Mouse (Mus musculus) retina, postnatal 7 days (tissue): ENCODE results near the gene Me3.
"Not testable (repeated sequence)": the region's sequence is repeated elsewhere in the genome, so short reads cannot be mapped to it uniquely, and the experiment has no call there.

ENCODE experiments used
- DNase-seq: peaks from one replicate; pipeline ENCODE4 v3.0.0-alpha.2; 2012; ENCODE audit warnings: low read depth, low spot score

Gene Me3

GRCm38 (mm10) chr7:89730514-89730913 is 98.3 kb downstream of the Me3 start:
- DNase-seq: no peak

GRCm38 (mm10) chr7:89731115-89731514 is 98.9 kb downstream of the Me3 start:
- DNase-seq: not testable (repeated sequence)

- DNase-seq: no peak
These were observed 116.2 kb downstream of the Me3 start for GRCm38 (mm10) chr7:89748415-89748814.

GRCm38 (mm10) chr7:89749183-89749582 is 117.0 kb downstream of the Me3 start:
- DNase-seq: no peak

GRCm38 (mm10) chr7:89766678-89767508 is 134.7 kb downstream of the Me3 start:
- DNase-seq: peak; percentile 5

- DNase-seq: no peak
These were observed 137.1 kb downstream of the Me3 start for GRCm38 (mm10) chr7:89769106-89769896.

GRCm38 (mm10) chr7:89770021-89770420 is 137.8 kb downstream of the Me3 start:
- no peak for DNase-seq

GRCm38 (mm10) chr7:89772906-89773305 is 140.7 kb downstream of the Me3 start:
- no peak for DNase-seq

GRCm38 (mm10) chr7:89773352-89773921 is 141.2 kb downstream of the Me3 start:
- no peak for DNase-seq

GRCm38 (mm10) chr7:89773926-89774325 is 141.7 kb downstream of the Me3 start:
- DNase-seq: no peak

- DNase-seq: no peak
These were observed 143.7 kb downstream of the Me3 start for GRCm38 (mm10) chr7:89775848-89776247.

GRCm38 (mm10) chr7:89781391-89781790 is 149.2 kb downstream of the Me3 start:
- DNase-seq: no peak

- DNase-seq: no peak
These were observed 155.5 kb downstream of the Me3 start for GRCm38 (mm10) chr7:89787735-89788134.

- DNase-seq: no peak
These were observed 160.4 kb downstream of the Me3 start for GRCm38 (mm10) chr7:89792576-89792975.

- DNase-seq: no peak
These were observed 163.2 kb downstream of the Me3 start for GRCm38 (mm10) chr7:89795366-89795765.

GRCm38 (mm10) chr7:89796351-89796801 is 164.2 kb downstream of the Me3 start:
- no peak for DNase-seq

GRCm38 (mm10) chr7:89798358-89799020 is 166.3 kb downstream of the Me3 start:
- no peak for DNase-seq

- DNase-seq: no peak
These were observed 170.3 kb downstream of the Me3 start for GRCm38 (mm10) chr7:89802447-89802846.

GRCm38 (mm10) chr7:89803966-89804365 is 171.8 kb downstream of the Me3 start:
- DNase-seq: no peak

- no peak for DNase-seq
These were observed 177.2 kb downstream of the Me3 start for GRCm38 (mm10) chr7:89809400-89809799.

GRCm38 (mm10) chr7:89828436-89829065 is 196.4 kb downstream of the Me3 start:
- no peak for DNase-seq
